Mouse (Mus musculus) kidney, adult 9 months (tissue): ENCODE measurements at regions not wholly inside any gene's neighbourhood (a gene's known extent, or its start where the extent isn't known, plus 50 kb on each side); places are given as distances from the start of the nearest gene placed in this dataset.

ENCODE experiments used
- DNase-seq: peaks from one replicate; pipeline ENCODE4 v3.0.0; 2022

GRCm38 (mm10) chr11:38224300-38224699, 988.5 kb upstream of the Tenm2 start:
- DNase-seq: no peak

DNA sequence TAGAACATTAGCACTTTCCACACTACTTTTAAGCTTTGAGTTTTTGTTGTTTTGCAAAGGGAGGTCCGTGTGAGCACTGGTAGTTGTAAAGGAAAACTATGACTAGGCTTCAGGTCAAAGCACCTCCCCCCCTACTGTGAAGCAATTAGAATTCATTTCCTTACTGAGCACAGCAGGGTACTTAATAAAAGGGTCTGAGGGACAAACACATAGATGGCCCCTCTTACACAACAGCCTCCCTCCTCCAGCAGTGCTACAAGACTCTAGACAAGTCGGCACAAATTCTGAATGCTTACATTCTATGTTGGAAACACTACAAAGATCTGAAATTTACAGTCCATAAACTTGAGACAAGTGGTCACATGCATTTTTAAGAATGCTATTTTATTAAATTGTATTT, 967.6 kb upstream of the Tenm2 start:
- no peak for DNase-seq

GRCm38 (mm10) chr11:38201136-38201741, 965.5 kb upstream of the Tenm2 start:
- DNase-seq: no peak

GRCm38 (mm10) chr11:38193719-38194118, 958.0 kb upstream of the Tenm2 start:
- no peak for DNase-seq

GRCm38 (mm10) chr11:38191895-38192547, 956.3 kb upstream of the Tenm2 start:
- no peak for DNase-seq

- no peak for DNase-seq
Measured at GRCm38 (mm10) chr11:38191437-38191836, 955.7 kb upstream of the Tenm2 start.

DNA sequence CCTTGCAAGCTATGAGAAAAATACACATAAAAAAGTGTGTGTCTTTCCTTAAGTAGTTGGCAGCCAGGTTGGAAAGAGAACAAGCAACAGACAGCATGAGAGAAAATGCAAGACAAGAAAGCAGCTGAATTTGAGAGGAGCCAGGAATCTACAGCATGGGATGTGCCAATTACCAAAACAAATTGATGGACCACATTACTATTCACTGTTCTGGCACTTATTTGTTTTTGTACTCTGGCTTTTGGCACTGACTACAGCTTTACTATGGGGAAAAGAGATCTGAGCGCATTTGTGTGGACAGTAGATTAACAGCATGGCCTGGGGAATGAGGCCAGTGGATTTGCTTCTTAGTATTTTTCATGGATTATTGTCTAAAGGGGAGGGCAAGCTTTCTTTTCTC, 935.0 kb upstream of the Tenm2 start:
- no peak for DNase-seq

DNA sequence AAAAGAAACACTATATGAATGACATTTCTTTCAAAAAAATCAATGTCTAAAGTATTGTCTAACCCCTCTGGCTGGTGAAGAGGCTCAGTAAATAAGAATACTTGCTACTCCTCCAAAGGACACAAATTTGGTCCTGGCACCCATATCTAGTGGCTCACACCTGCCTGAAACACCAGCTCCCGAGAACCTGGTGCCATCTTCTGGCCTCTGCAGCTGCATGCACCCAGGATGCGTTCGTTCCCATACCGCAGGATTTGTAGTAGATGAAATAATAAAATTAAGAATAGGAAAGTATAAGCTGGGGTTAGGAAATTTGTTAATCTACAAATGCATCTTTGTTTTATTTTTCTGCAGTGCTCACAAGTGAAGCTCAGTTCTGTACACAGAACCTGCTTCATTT, 922.5 kb upstream of the Tenm2 start:
- no peak for DNase-seq

DNA sequence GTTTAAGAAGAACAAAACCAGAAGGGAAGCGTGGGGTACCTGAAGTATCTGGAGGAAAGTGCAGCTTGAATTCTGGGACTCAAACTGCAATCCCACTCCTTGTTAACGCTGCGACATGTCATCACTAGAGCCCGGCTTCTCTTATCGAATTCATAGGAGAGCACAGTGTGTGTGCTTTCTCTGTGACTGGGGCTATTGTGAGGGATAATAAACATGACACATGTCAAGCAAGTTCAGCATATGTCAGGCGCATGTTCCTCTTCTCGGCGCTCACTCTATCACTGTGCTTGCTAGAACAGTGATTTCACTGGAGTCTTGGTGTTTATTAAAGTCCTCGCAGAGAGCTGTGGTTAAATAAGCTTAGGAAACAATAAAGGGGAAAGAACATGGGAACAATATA, 921.2 kb upstream of the Tenm2 start:
- peak; percentile 0 for DNase-seq

DNA sequence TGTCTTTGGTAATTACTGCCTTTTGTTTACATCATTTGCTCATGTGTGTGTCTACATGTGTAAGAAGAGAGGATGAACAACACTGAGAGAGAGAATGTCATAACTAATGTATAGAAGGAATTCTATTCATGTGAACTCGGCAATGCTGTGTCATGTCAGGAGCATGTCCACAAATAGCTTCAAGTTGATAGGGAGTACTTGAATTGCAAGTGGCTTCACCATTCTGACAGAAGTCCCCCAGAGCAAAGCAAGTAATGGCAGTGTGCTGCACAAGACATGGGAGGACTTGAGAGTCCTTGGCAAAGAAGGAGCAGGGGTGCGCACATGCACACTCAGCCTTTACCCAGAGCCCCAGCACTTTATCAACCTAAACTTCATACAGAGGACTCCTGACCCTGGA, 919.9 kb upstream of the Tenm2 start:
- DNase-seq: no peak

GRCm38 (mm10) chr11:38143436-38143835, 907.7 kb upstream of the Tenm2 start:
- DNase-seq: no peak

- DNase-seq: no peak
Measured at GRCm38 (mm10) chr11:38128851-38129250, 893.1 kb upstream of the Tenm2 start.

- DNase-seq: no peak
Measured at GRCm38 (mm10) chr11:38123789-38124330, 888.1 kb upstream of the Tenm2 start.

GRCm38 (mm10) chr11:38122474-38122873, 886.7 kb upstream of the Tenm2 start:
- no peak for DNase-seq

GRCm38 (mm10) chr11:38121051-38121616, 885.4 kb upstream of the Tenm2 start:
- no peak for DNase-seq

- no peak for DNase-seq
Measured at GRCm38 (mm10) chr11:38117741-38118140, 882.0 kb upstream of the Tenm2 start.

GRCm38 (mm10) chr11:38092202-38092601, 856.4 kb upstream of the Tenm2 start:
- DNase-seq: no peak

DNA sequence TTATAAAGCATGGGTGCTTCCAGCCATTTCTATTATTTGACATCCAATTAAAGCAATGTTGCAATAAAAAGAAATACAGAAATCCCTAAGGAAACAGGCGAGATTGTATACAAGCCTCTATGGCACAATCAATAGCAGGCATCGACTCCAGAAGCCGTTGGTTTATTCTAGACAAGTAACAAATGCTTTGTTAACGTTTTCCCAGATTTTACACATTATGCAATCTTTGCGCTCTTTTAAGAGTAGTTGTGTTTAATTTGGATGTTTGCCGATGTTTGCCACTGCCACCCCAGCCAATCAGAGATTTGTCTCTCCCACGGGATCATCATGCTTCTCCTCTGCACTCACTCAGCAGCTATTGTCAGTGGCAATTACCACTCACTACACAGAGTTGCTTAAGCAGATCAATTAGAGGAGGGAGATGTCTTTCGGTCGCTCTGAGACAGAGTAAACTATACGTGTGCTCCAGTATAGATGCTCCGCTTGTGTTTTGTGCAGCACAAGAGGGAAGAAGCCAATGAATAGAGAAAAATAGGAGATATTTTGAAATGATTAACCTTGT, 839.5 kb upstream of the Tenm2 start:
- DNase-seq: no peak

DNA sequence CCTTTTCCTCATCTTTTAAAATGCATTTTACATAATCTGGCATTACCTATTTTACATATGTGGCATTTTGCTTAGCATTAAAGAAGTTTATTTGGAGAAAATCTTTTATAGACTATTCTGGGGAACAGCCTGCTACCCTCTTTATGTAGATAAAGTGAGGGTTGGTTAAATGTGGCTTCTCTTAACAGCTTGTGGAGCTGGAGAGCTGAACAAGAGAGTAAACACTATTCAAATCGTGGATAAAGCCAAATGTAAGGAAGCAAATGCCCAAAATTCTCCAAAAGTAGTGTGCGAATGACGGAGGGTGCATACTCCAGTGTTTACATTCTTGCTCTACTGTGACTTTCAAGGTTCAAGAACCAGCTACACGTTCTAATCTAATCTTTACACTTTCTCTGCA, 833.9 kb upstream of the Tenm2 start:
- DNase-seq: no peak

DNA sequence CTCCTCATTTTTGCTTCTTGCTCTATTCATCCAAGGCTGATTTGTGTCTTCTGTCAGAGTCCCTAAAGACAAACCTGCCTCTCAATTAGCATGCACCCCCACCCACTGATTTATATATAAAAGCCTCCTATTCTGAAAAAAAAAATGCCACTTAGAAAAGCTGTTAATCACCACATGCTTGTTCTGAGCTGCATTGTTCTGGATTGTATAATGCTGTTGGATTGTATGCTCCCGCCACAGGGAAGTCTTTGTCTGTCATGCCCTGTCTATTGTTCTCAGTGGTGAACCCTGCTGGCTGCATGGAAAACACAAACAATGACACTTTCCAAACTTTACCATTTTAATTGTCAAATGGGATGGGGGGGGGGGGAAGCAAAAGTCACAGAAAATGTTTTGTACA, 831.9 kb upstream of the Tenm2 start:
- no peak for DNase-seq

- DNase-seq: no peak
Measured at GRCm38 (mm10) chr11:38066091-38066490, 830.3 kb upstream of the Tenm2 start.

DNA sequence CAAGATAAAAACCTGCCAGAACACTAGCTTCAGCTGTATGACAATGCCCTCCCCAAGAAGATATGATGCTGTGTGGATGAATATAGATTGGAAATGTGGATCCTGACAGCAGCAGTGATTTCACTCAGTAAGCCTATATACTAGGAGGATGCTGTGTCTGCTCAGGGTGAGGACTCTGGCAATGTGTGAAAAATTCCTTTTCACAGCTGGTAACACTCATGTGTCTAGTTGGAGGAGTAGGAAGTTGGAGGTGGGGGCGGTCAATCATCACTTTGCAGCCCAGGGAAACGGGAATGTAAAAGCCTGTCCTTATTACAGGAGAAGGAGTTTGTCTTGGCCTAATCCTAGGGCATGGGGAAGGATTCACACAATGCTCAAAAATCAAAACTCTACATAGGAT, 824.3 kb upstream of the Tenm2 start:
- no peak for DNase-seq

- no peak for DNase-seq
Measured at GRCm38 (mm10) chr11:38058896-38059295, 823.1 kb upstream of the Tenm2 start.

- DNase-seq: no peak
Measured at GRCm38 (mm10) chr11:38036582-38036981, 800.8 kb upstream of the Tenm2 start.
